Mouse (Mus musculus): ENCODE data around the gene Hephl1. TPM values are rescaled to one million over a fixed set of nuclear protein-coding genes. Genes with fewer than 3 reads are reported as not detected.

Gene Hephl1
- polyA plus RNA-seq (2016; fragmentation: Nextera tagmentation; extraction: Ambion mirVana), result not detected in 2 replicates

GRCm38 (mm10) chr9:15112008-15112407 is at the start of gene Hephl1:
Gene Hephl1, minus strand, starts transcription at chr9:15112108.
- Histone ChIP-seq H3K9me3 (no peaks in the 10 kb centered on the region), H3K4me3 (no peak within 1 kb of the TSS), H3K27me3 (replicated peaks; ENCODE audit: low read depth, poor library complexity, severe bottlenecking) (no peaks in the 10 kb centered on the region), H3K36me3 (replicated peaks) (no peaks in the 10 kb centered on the region), H3K4me1 (no peaks in the 10 kb centered on the region), H3K27ac (replicated peaks) (no peak within 1 kb of the TSS)
- no peak for DNase-seq (ENCODE audit: low spot score)
- 84% methylated on average over 5 of the region's 5 CpGs for WGBS

- no peak overlapping the region for H3K27ac ChIP-seq (replicated peaks)
- H3K9me3 ChIP-seq, result no peaks in the 10 kb centered on the region
- H3K4me3 ChIP-seq, result no peak overlapping the region
- H3K27me3 ChIP-seq (replicated peaks; ENCODE audit: low read depth, poor library complexity, severe bottlenecking), result no peaks in the 10 kb centered on the region
- DNase-seq (ENCODE audit: low spot score), result no peak
- H3K4me1 ChIP-seq, result no peaks in the 10 kb centered on the region
- H3K36me3 ChIP-seq (replicated peaks), result no peaks in the 10 kb centered on the region
- 82% methylated on average over 6 of the region's 6 CpGs for WGBS
These were observed 37.5 kb upstream of the Hephl1 start for GRCm38 (mm10) chr9:15149246-15149926.

GRCm38 (mm10) chr9:15140546-15140945 is 28.6 kb upstream of the Hephl1 start:
- DNase-seq (ENCODE audit: low spot score), result no peak
- 91% methylated on average over 1 of the region's 1 CpGs for WGBS
- Histone ChIP-seq H3K4me3 (no peak overlapping the region), H3K9me3 (no peaks in the 10 kb centered on the region), H3K27ac (replicated peaks) (no peak overlapping the region), H3K4me1 (no peaks in the 10 kb centered on the region), H3K27me3 (replicated peaks; ENCODE audit: low read depth, poor library complexity, severe bottlenecking) (no peaks in the 10 kb centered on the region), H3K36me3 (replicated peaks) (no peaks in the 10 kb centered on the region)

GRCm38 (mm10) chr9:15125897-15126296 is 14.0 kb upstream of the Hephl1 start:
- Histone ChIP-seq H3K4me3 (no peak overlapping the region), H3K27ac (replicated peaks) (no peak overlapping the region), H3K36me3 (replicated peaks) (no peaks in the 10 kb centered on the region), H3K4me1 (no peaks in the 10 kb centered on the region), H3K27me3 (replicated peaks; ENCODE audit: low read depth, poor library complexity, severe bottlenecking) (no peaks in the 10 kb centered on the region), H3K9me3 (no peaks in the 10 kb centered on the region)
- DNase-seq (ENCODE audit: low spot score), result no peak
- 96% methylated on average over 2 of the region's 2 CpGs for WGBS

GRCm38 (mm10) chr9:15122431-15122830 is 10.5 kb upstream of the Hephl1 start:
- 90% methylated on average over 3 of the region's 3 CpGs for WGBS
- H3K27ac ChIP-seq (replicated peaks), result no peak overlapping the region
- H3K4me1 ChIP-seq, result peaks cover 6% of the 10 kb centered on the region; the same call in 1 of the 2 replicates
- H3K27me3 ChIP-seq (replicated peaks; ENCODE audit: low read depth, poor library complexity, severe bottlenecking), result no peaks in the 10 kb centered on the region
- no peaks in the 10 kb centered on the region for H3K36me3 ChIP-seq (replicated peaks)
- H3K9me3 ChIP-seq, result no peaks in the 10 kb centered on the region
- H3K4me3 ChIP-seq, result no peak overlapping the region
- no peak for DNase-seq (ENCODE audit: low spot score)

GRCm38 (mm10) chr9:15120841-15121358 is 9.0 kb upstream of the Hephl1 start:
- no peaks in the 10 kb centered on the region for H3K9me3 ChIP-seq

GRCm38 (mm10) chr9:15120209-15120608 is 8.3 kb upstream of the Hephl1 start:
- no peak for DNase-seq (ENCODE audit: low spot score)

More at GRCm38 (mm10) chr9:15120841-15121358, 9.0 kb upstream of the Hephl1 start:
- no peak for DNase-seq (ENCODE audit: low spot score)
- WGBS, result 56% methylated on average over 7 of the region's 7 CpGs
- Histone ChIP-seq H3K4me1 (peaks cover 6% of the 10 kb centered on the region; the same call in 1 of the 2 replicates), H3K36me3 (replicated peaks) (no peaks in the 10 kb centered on the region), H3K27me3 (replicated peaks; ENCODE audit: low read depth, poor library complexity, severe bottlenecking) (no peaks in the 10 kb centered on the region), H3K27ac (replicated peaks) (no peak overlapping the region), H3K4me3 (no peak overlapping the region)

GRCm38 (mm10) chr9:15119515-15119914 is 7.6 kb upstream of the Hephl1 start:
- Histone ChIP-seq H3K4me1 (peaks cover 6% of the 10 kb centered on the region; the same call in 1 of the 2 replicates), H3K4me3 (no peak overlapping the region), H3K27me3 (replicated peaks; ENCODE audit: low read depth, poor library complexity, severe bottlenecking) (no peaks in the 10 kb centered on the region), H3K27ac (replicated peaks) (no peak overlapping the region), H3K9me3 (no peaks in the 10 kb centered on the region), H3K36me3 (replicated peaks) (no peaks in the 10 kb centered on the region)
- 76% methylated on average over 1 of the region's 1 CpGs for WGBS
- DNase-seq (ENCODE audit: low spot score), result no peak

More at GRCm38 (mm10) chr9:15120209-15120608, 8.3 kb upstream of the Hephl1 start:
- no peaks in the 10 kb centered on the region for H3K9me3 ChIP-seq
- 53% methylated on average over 5 of the region's 5 CpGs for WGBS
- no peaks in the 10 kb centered on the region for H3K27me3 ChIP-seq (replicated peaks; ENCODE audit: low read depth, poor library complexity, severe bottlenecking)
- no peaks in the 10 kb centered on the region for H3K36me3 ChIP-seq (replicated peaks)
- H3K4me3 ChIP-seq, result no peak overlapping the region
- peaks cover 6% of the 10 kb centered on the region; the same call in 1 of the 2 replicates for H3K4me1 ChIP-seq
- H3K27ac ChIP-seq (replicated peaks), result no peak overlapping the region

- WGBS, result 89% methylated on average over 2 of the region's 2 CpGs
- H3K9me3 ChIP-seq, result no peaks in the 10 kb centered on the region
- H3K27me3 ChIP-seq (replicated peaks; ENCODE audit: low read depth, poor library complexity, severe bottlenecking), result no peaks in the 10 kb centered on the region
- no peak overlapping the region for H3K4me3 ChIP-seq
- H3K27ac ChIP-seq (replicated peaks), result no peak overlapping the region
- no peaks in the 10 kb centered on the region for H3K36me3 ChIP-seq (replicated peaks)
- peaks cover 6% of the 10 kb centered on the region; the same call in 1 of the 2 replicates for H3K4me1 ChIP-seq
- no peak for DNase-seq (ENCODE audit: low spot score)
These were observed 4.3 kb upstream of the Hephl1 start for GRCm38 (mm10) chr9:15116165-15116564.

GRCm38 (mm10) chr9:15114102-15114501 is 2.2 kb upstream of the Hephl1 start:
- 46% methylated on average over 6 of the region's 6 CpGs for WGBS
- DNase-seq (ENCODE audit: low spot score), result no peak

GRCm38 (mm10) chr9:15108101-15108500 is 3.8 kb downstream of the Hephl1 start:
- WGBS, result 75% methylated on average over 9 of the region's 9 CpGs

More at GRCm38 (mm10) chr9:15114102-15114501, 2.2 kb upstream of the Hephl1 start:
- H3K27me3 ChIP-seq (replicated peaks; ENCODE audit: low read depth, poor library complexity, severe bottlenecking), result no peaks in the 10 kb centered on the region
- no peaks in the 10 kb centered on the region for H3K4me1 ChIP-seq
- no peaks in the 10 kb centered on the region for H3K9me3 ChIP-seq
- no peak overlapping the region for H3K27ac ChIP-seq (replicated peaks)
- no peaks in the 10 kb centered on the region for H3K36me3 ChIP-seq (replicated peaks)
- no peak overlapping the region for H3K4me3 ChIP-seq

GRCm38 (mm10) chr9:15105136-15105535 is 6.8 kb downstream of the Hephl1 start:
- WGBS, result 77% methylated on average over 4 of the region's 4 CpGs
- Histone ChIP-seq H3K9me3 (no peaks in the 10 kb centered on the region), H3K4me3 (no peak overlapping the region), H3K36me3 (replicated peaks) (no peaks in the 10 kb centered on the region), H3K4me1 (no peaks in the 10 kb centered on the region), H3K27ac (replicated peaks) (no peak overlapping the region), H3K27me3 (replicated peaks; ENCODE audit: low read depth, poor library complexity, severe bottlenecking) (no peaks in the 10 kb centered on the region)
- no peak for DNase-seq (ENCODE audit: low spot score)

More at GRCm38 (mm10) chr9:15108101-15108500, 3.8 kb downstream of the Hephl1 start:
- no peaks in the 10 kb centered on the region for H3K9me3 ChIP-seq
- DNase-seq (ENCODE audit: low spot score), result no peak
- no peaks in the 10 kb centered on the region for H3K36me3 ChIP-seq (replicated peaks)
- H3K27me3 ChIP-seq (replicated peaks; ENCODE audit: low read depth, poor library complexity, severe bottlenecking), result no peaks in the 10 kb centered on the region
- no peak overlapping the region for H3K27ac ChIP-seq (replicated peaks)
- H3K4me1 ChIP-seq, result no peaks in the 10 kb centered on the region
- H3K4me3 ChIP-seq, result no peak overlapping the region

All from embryonic facial prominence, embryonic 10.5 days (tissue).